Mouse (Mus musculus): ENCODE data around the gene Glud1. TPM values are rescaled to one million over a fixed set of nuclear protein-coding genes. Genes with fewer than 3 reads are reported as not detected.
"Not testable (repeated sequence)": the region's sequence is repeated elsewhere in the genome, so short reads cannot be mapped to it uniquely, and the experiment has no call there.

Glud1 gene
- total and polyA plus RNA-seq, 3 experiments: 45.9 to 109 (median 92.0) TPM

DNA sequence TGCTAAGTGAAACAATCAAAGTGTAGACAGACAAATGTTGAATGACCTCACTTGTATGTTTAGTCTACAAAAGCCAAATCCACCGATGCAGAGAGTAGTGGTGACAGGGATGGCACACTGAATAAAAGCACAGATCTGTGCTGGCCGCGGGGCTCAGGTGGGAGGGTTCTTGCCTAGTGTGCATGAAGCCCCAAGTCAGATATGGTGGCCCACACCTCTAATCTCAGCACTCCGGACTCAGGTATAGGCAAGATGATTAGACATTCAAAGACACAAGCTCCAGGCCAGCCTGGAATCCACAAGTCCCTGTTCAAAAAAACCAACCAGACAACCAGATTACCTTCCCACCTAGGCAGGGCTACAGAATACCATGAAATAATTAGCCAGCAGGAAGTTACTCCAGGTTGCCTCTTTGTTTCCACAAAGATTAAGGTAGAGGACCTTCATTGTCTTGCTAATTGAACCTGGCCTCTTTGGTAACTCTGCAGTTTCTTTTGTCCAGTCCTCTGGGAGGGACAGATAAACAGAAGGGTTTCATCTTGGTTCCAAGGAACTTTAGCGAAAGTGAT is 49.2 kb downstream of the Glud1 start:
- TF ChIP-seq CTCF (IDR thresholded peaks at IDR 0.05; ENCODE audit: low read depth, low read length): no peak
- no peak for TF ChIP-seq GATA2 (IDR thresholded peaks at IDR 0.05; ENCODE audit: borderline replicate concordance, low read depth, low read length)
- no peak for TF ChIP-seq GATA1 (IDR thresholded peaks at IDR 0.05; ENCODE audit: borderline replicate concordance, low read length)
- no peak for TF ChIP-seq POLR2AphosphoS5 (IDR thresholded peaks at IDR 0.05; ENCODE audit: insufficient replicate concordance, low read depth, low read length)
- TF ChIP-seq TAL1 (conservative IDR thresholded peaks at IDR 0.05; ENCODE audit: low read depth, low read length): no peak
- no peak overlapping the region for H3K4me3 ChIP-seq (ENCODE audit: low read depth, low read length)
- peaks cover 17% of the 10 kb centered on the region for H3K4me1 ChIP-seq (ENCODE audit: insufficient read depth, low read depth, low read length)
- H3K9me3 ChIP-seq (replicated peaks): no peaks in the 10 kb centered on the region
- no peak for ATAC-seq (ENCODE audit: extremely low read depth, insufficient number of reproducible peaks, low FRiP score, poor library complexity, severe bottlenecking)
- H3K36me3 ChIP-seq (replicated peaks): no peaks in the 10 kb centered on the region
- no peak for DNase-seq (ENCODE audit: low spot score)
- peaks cover 35% of the 10 kb centered on the region for H3K27me3 ChIP-seq (ENCODE audit: insufficient read depth, low read length)

DNA sequence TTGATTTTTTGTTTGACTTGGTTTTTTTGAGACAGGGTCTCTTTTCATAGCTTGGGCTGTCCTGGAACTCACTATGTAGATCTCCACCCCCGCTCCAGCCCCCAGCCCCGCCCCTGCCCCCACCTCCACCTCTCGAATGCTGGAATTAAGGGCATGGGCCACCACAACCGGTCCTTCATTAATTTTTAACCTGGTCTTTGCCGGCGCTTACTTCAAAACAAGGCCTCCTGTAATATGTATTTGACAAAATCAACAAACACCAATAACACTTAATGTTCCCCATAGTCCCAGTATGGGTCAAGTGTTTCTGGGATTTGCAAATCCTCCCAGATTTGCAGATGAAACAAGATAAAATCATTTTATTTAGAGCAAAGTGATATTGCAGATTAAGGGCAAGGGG is 49.7 kb downstream of the Glud1 start:
- DNase-seq (ENCODE audit: low spot score) (no peak), ATAC-seq (ENCODE audit: extremely low read depth, insufficient number of reproducible peaks, low FRiP score, poor library complexity, severe bottlenecking) (no peak)
- Histone ChIP-seq H3K27me3 (ENCODE audit: insufficient read depth, low read length) (peaks cover 31% of the 10 kb centered on the region), H3K4me3 (ENCODE audit: low read depth, low read length) (no peak overlapping the region), H3K36me3 (replicated peaks) (no peaks in the 10 kb centered on the region), H3K9me3 (replicated peaks) (peaks cover 1% of the 10 kb centered on the region), H3K4me1 (ENCODE audit: insufficient read depth, low read depth, low read length) (peaks cover 14% of the 10 kb centered on the region)
- TF ChIP-seq GATA2 (IDR thresholded peaks at IDR 0.05; ENCODE audit: borderline replicate concordance, low read depth, low read length): no peak
- TF ChIP-seq TAL1 (conservative IDR thresholded peaks at IDR 0.05; ENCODE audit: low read depth, low read length): no peak

DNA sequence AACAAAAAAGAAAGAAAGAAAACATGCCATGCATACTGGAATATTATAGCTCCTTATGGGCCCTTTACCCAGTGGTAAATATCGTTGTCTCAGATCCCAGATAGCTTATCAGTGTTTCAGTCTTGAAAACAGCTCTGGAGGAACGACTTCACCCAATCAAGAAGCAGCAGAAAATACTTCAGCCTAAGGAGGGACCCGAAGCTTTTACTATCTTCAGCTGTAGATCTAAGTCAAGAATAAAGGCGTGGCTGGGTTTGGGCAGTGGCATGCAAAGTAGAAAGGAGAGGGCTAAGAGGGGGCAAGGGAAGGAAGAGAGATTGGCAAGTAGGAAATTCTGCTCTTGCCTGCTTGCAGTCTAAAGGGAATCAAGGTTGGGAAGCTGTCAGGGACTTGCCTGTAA is 51.6 kb downstream of the Glud1 start:
- TF ChIP-seq TAL1 (conservative IDR thresholded peaks at IDR 0.05; ENCODE audit: low read depth, low read length) (no peak), GATA2 (IDR thresholded peaks at IDR 0.05; ENCODE audit: borderline replicate concordance, low read depth, low read length) (no peak), POLR2AphosphoS5 (IDR thresholded peaks at IDR 0.05; ENCODE audit: insufficient replicate concordance, low read depth, low read length) (no peak), CTCF (IDR thresholded peaks at IDR 0.05; ENCODE audit: low read depth, low read length) (no peak), GATA1 (IDR thresholded peaks at IDR 0.05; ENCODE audit: borderline replicate concordance, low read length) (no peak)
- H3K36me3 ChIP-seq (replicated peaks): no peaks in the 10 kb centered on the region
- peaks cover 12% of the 10 kb centered on the region for H3K4me1 ChIP-seq (ENCODE audit: insufficient read depth, low read depth, low read length)
- H3K4me3 ChIP-seq (ENCODE audit: low read depth, low read length): no peak overlapping the region
- peaks cover 5% of the 10 kb centered on the region for H3K9me3 ChIP-seq (replicated peaks)
- no peak for ATAC-seq (ENCODE audit: extremely low read depth, insufficient number of reproducible peaks, low FRiP score, poor library complexity, severe bottlenecking)
- H3K27me3 ChIP-seq (ENCODE audit: insufficient read depth, low read length): peaks cover 19% of the 10 kb centered on the region; the same call in 1 of the 2 replicates
- no peak for DNase-seq (ENCODE audit: low spot score)

DNA sequence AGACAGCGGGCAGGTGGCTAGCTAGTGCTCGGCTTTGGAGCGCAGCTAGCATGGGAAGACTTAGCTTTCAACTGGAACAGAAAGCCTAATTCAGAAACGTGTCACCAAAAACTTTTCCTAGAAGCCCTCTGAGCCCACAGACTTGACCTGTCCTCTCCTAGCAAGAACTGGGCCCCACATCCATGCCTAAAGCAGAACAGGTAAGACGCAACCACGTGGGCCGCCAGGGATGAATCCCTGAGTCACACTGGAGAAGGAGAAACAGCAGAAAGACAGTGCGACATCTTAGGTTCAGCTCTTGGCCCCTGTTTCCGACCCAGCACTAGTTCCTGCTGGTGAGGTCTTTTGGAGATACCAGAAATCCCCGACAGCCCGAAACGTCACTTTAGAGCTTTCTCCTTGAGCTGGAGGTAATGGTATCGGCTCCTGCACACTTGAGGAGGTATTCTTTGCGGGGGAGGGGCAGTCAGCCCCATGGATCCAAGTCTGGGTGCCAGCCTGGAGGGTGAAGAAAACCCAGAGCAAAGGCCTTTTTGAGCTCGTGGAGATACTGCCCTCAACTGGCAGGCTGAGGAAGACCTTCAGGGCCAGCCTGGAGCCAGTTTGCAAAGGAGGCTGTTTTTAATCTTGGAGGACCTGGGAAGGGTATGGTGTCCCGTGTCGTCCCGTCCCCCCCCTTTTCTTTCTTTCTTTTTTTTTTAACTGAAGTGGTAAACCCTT is 52.4 kb downstream of the Glud1 start:
- TF ChIP-seq POLR2AphosphoS5 (IDR thresholded peaks at IDR 0.05; ENCODE audit: insufficient replicate concordance, low read depth, low read length) (no peak), CTCF (IDR thresholded peaks at IDR 0.05; ENCODE audit: low read depth, low read length) (no peak), GATA1 (IDR thresholded peaks at IDR 0.05; ENCODE audit: borderline replicate concordance, low read length) (no peak), GATA2 (IDR thresholded peaks at IDR 0.05; ENCODE audit: borderline replicate concordance, low read depth, low read length) (no peak), TAL1 (conservative IDR thresholded peaks at IDR 0.05; ENCODE audit: low read depth, low read length) (no peak)
- DNase-seq (ENCODE audit: low spot score): no peak
- Histone ChIP-seq H3K27me3 (ENCODE audit: insufficient read depth, low read length) (peaks cover 14% of the 10 kb centered on the region; the same call in 1 of the 2 replicates), H3K36me3 (replicated peaks) (no peaks in the 10 kb centered on the region), H3K4me3 (ENCODE audit: low read depth, low read length) (no peak overlapping the region), H3K4me1 (ENCODE audit: insufficient read depth, low read depth, low read length) (peaks cover 12% of the 10 kb centered on the region), H3K9me3 (replicated peaks) (peaks cover 5% of the 10 kb centered on the region)
- no peak for ATAC-seq (ENCODE audit: extremely low read depth, insufficient number of reproducible peaks, low FRiP score, poor library complexity, severe bottlenecking)

DNA sequence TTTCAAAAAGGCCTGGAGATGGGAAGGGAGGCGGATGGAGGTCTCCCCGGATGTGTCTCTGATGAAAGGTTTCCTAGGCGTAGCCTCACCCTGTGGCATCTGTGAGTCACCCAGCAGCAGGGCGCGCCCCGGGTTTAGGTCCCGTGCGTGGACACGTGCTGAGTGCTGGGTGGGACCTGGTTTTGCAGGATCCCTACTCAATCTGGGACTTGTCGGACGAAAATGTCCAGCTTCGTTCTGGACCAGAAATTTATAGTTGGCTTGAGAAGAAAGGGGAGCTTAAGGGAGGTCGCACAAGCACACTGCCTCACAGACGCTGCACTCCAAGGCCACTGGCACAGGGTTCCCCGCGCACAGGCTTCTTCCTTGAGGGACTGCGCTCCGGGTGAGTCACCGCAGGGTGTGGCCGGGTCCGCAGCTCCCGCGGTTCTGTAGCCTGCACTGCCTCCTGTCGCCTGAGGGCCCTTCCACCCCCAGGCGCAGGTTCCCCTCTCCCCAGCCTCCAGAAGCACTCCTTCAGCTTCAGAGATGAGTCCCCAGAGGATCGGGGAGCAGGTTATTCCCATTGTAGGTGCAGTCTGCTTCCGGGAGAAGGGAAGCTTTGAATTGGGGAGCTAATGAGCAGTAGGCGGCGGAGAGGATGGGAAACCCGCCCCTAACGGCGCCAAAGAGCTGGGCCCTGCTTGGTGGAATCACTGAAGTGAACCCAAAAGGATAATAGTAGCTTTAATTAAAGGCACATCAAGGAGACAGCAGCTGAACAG is 53.1 kb downstream of the Glud1 start:
- peaks cover 13% of the 10 kb centered on the region; the same call in 1 of the 2 replicates for H3K27me3 ChIP-seq (ENCODE audit: insufficient read depth, low read length)
- DNase-seq (ENCODE audit: low spot score) (no peak), ATAC-seq (ENCODE audit: extremely low read depth, insufficient number of reproducible peaks, low FRiP score, poor library complexity, severe bottlenecking) (peak; percentile 48; the same call in 1 of the 2 replicates)
- peaks cover 5% of the 10 kb centered on the region for H3K9me3 ChIP-seq (replicated peaks)
- H3K36me3 ChIP-seq (replicated peaks): no peaks in the 10 kb centered on the region
- TF ChIP-seq GATA2 (IDR thresholded peaks at IDR 0.05; ENCODE audit: borderline replicate concordance, low read depth, low read length): no peak
- TF ChIP-seq GATA1 (IDR thresholded peaks at IDR 0.05; ENCODE audit: borderline replicate concordance, low read length): no peak
- TF ChIP-seq TAL1 (conservative IDR thresholded peaks at IDR 0.05; ENCODE audit: low read depth, low read length): no peak
- TF ChIP-seq POLR2AphosphoS5 (IDR thresholded peaks at IDR 0.05; ENCODE audit: insufficient replicate concordance, low read depth, low read length): no peak
- no peak for TF ChIP-seq CTCF (IDR thresholded peaks at IDR 0.05; ENCODE audit: low read depth, low read length)
- H3K4me3 ChIP-seq (ENCODE audit: low read depth, low read length): no peak overlapping the region; the same call in 1 of the 2 replicates
- H3K4me1 ChIP-seq (ENCODE audit: insufficient read depth, low read depth, low read length): peaks cover 12% of the 10 kb centered on the region

DNA sequence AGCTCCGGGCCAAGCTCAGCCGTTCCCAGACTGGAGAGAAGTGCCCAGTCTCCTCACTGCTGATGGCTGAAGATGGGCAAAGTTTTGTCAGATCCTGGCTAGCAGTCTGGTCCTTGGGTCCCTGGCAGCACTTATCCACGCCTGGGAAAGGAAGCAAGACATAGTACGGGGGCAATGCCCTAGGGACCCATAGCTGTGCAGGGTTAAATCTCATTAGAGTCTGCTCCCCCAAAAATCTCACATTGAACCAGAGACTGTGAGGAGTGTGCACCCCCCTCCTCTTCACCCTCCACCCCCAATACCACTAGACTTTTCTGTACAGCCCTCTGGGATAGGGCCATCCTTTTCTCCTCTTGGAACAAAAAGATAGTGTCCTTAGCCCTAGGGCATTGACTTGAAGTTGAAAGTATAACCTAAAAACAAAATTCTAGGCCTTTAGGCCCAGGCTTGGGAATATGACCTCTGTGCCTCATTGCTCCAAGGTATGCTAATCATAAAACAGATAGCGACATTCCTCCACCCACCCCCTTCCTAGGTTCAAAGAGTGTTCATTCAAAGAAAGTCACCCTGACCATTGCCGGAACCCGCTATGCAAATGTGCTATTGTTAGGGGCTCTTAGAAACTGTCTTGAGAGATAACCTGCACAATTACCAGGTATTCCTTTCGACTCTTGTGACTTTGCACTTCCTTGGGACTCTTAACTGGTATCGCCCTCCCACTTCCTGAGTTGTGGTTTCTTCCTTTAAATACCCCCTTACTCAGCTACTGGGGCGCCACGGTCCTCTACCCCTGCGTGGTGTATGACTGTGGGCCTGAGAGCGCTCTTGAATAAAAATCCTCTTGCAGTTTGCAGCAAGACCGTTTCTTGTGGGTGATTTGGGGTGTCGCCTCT is 54.0 kb downstream of the Glud1 start:
- not testable (repeated sequence) for ATAC-seq (ENCODE audit: extremely low read depth, insufficient number of reproducible peaks, low FRiP score, poor library complexity, severe bottlenecking)

More for the DNA sequence above, 54.0 kb downstream of the Glud1 start:
- H3K4me3 ChIP-seq (ENCODE audit: low read depth, low read length); H3K9me3 ChIP-seq (replicated peaks); H3K36me3 ChIP-seq (replicated peaks); DNase-seq (ENCODE audit: low spot score): not testable (repeated sequence)
- peaks cover 15% of the 10 kb centered on the region for H3K27me3 ChIP-seq (ENCODE audit: insufficient read depth, low read length)
- peaks cover 12% of the 10 kb centered on the region for H3K4me1 ChIP-seq (ENCODE audit: insufficient read depth, low read depth, low read length)

All from G1E (cell line).